Mouse (Mus musculus): ENCODE data around the gene Fga. TPM values are rescaled to one million over a fixed set of nuclear protein-coding genes. Genes with fewer than 3 reads are reported as not detected.

Fga gene
- total RNA-seq, 2 experiments from 2014 or later, result not detected

Other genes with a start within 250 kb of the Fga start
- under 1 TPM; 0.60 to 0.94 TPM for gene Rbm46, start 149.6 kb upstream of the Fga start, total RNA-seq (2021)
- gene Lrat, start 122.1 kb upstream of the Fga start, total RNA-seq (2021), result under 1 TPM; 0.10 to 0.21 TPM
- gene Fgg, start 18.4 kb upstream of the Fga start, total RNA-seq (2021), result not detected
- not detected for gene Fgb, start 23.8 kb downstream of the Fga start, total RNA-seq (2021)
- 10 to 100 TPM; 43.6 to 44.4 TPM for gene Plrg1, start 29.4 kb downstream of the Fga start, total RNA-seq (2021)
- 1 to 10 TPM; 5.0 to 5.3 TPM for gene Dchs2, start 101.9 kb downstream of the Fga start, total RNA-seq (2021)